ENCODE assay signal across 8 mouse cellular contexts in the genomic region with DNA sequence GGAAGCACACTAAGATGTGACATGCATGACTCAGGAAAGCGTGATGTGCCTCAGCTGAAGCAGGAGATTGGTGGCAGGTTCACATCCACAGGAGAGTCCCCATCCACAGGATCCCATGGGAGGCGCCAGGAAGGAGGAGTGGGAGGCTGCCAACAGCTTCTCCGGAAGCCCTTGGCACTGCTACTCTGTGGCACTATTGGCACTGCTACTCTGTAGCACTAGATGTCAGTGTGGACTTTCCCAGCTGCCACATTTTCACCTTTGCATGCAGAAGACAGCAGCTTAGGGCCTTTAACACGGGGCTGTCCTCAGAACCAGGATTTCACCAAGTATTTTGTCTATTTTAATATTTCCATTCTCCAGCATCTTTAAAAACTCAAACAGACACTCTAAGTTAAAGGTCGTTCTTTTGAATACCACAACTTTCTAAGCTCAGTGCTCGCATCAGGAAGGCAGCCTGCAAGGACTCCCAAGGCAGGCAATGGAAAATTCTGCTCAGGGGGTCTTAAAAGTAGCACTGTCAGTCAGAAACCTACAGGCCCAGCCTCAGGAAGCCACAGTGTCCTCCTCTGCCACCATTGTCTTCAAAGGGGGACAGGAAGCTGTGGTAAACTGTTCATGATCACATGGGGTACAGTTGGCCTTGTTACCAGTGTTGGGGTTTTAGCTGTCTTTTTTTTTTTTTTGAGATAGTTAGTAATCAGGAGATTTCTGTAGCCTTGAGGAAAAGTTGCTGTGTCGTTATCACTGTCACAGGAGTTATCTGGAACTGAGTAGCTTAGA. TPM values are rescaled to one million over a fixed set of nuclear protein-coding genes. Genes with fewer than 3 reads are reported as not detected.
DNase-seq lines count a peak whose midpoint lies in the region; ATAC-seq and TF ChIP-seq lines count a peak whose summit lies in the region.

No protein-coding gene starts in this region.

- H3K9me3 ChIP-seq in liver, embryonic 11.5 days (ENCODE audit: control insufficient read depth, low read length) = no peaks in the 10 kb centered on the region
- no peaks in the 10 kb centered on the region for H3K9me3 ChIP-seq in liver, embryonic 12.5 days (replicated peaks)
- H3K9me3 ChIP-seq in intestine, embryonic 14.5 days (ENCODE audit: control insufficient read depth, low read length) = no peaks in the 10 kb centered on the region
- H3K9me3 ChIP-seq in stomach, postnatal 0 days (ENCODE audit: control insufficient read depth, low read length) = no peaks in the 10 kb centered on the region

- no peak overlapping the region for H3K4me2 ChIP-seq in liver, embryonic 11.5 days
- H3K4me2 ChIP-seq in liver, embryonic 12.5 days = no peak overlapping the region
- no peak overlapping the region for H3K4me2 ChIP-seq in intestine, embryonic 14.5 days (ENCODE audit: low read length)
- no peak overlapping the region for H3K4me2 ChIP-seq in stomach, postnatal 0 days (replicated peaks; ENCODE audit: low read depth)

- no peaks in the 10 kb centered on the region for H3K27me3 ChIP-seq in liver, embryonic 11.5 days (replicated peaks; ENCODE audit: control insufficient read depth, insufficient read depth, low read length)
- H3K27me3 ChIP-seq in liver, embryonic 12.5 days (replicated peaks) = no peaks in the 10 kb centered on the region
- H3K27me3 ChIP-seq in Patski = no peaks in the 10 kb centered on the region
- no peaks in the 10 kb centered on the region for H3K27me3 ChIP-seq in intestine, embryonic 14.5 days (replicated peaks; ENCODE audit: control insufficient read depth, insufficient read depth, low read length)
- no peaks in the 10 kb centered on the region for H3K27me3 ChIP-seq in stomach, postnatal 0 days (ENCODE audit: control insufficient read depth, insufficient read depth, low read length)

- H3K4me3 ChIP-seq in liver, embryonic 11.5 days (ENCODE audit: low read depth, low read length) = no peak overlapping the region
- H3K4me3 ChIP-seq in liver, embryonic 12.5 days = no peak overlapping the region
- no peak overlapping the region for H3K4me3 ChIP-seq in intestine, embryonic 14.5 days (ENCODE audit: low read depth, low read length)
- H3K4me3 ChIP-seq in stomach, postnatal 0 days (ENCODE audit: low read depth, low read length) = no peak overlapping the region

- CTCF ChIA-PET in Patski (lab: Charles Lee) = interaction anchor here (0.7 to 4.3 kb wide), 8 partner anchors 12 to 358 kb away, joined by 3 to 28 read pairs (median 4); a partner anchor contains a TSS

- H3K9ac ChIP-seq in liver, embryonic 11.5 days (ENCODE audit: low read depth, low read length) = no peak overlapping the region
- no peak overlapping the region for H3K9ac ChIP-seq in liver, embryonic 12.5 days
- H3K9ac ChIP-seq in intestine, embryonic 14.5 days (ENCODE audit: low read length) = no peak overlapping the region
- H3K9ac ChIP-seq in stomach, postnatal 0 days (ENCODE audit: low read length) = no peak overlapping the region

- in situ Hi-C loops in Patski (cut with MboI; ENCODE audit: low pct_unique_long_range_greater_than_20kb) = loop anchor here (5.0 to 10.0 kb wide), 4 partner anchors 105 to 353 kb away; a partner anchor contains a TSS

- TF ChIP-seq EP300 in stomach, postnatal 0 days (optimal IDR thresholded peaks at IDR 0.05) = no peak

- peak; percentile 30 for DNase-seq in liver, embryonic 11.5 days (ENCODE audit: low spot score)
- DNase-seq in Patski (ENCODE audit: low read depth, low spot score) = no peak
- peak; percentile 75 for DNase-seq in cerebellum, adult 9-11 months
- DNase-seq in intestine, embryonic 14.5 days (ENCODE audit: low spot score) = peak; percentile 53
- DNase-seq in lung, adult 18-20 months = peak; percentile 45 to 54
- DNase-seq in stomach, postnatal 0 days (ENCODE audit: low spot score) = no peak
- DNase-seq in spleen, postnatal 14 days (ENCODE audit: low spot score in 2 of 2) = no peak

- POLR2A ChIA-PET in Patski (lab: Charles Lee) = interaction anchor here (0.6 to 0.7 kb wide), 2 partner anchors 219 to 324 kb away, joined by 3 read pairs; no protein-coding TSS in a partner anchor

- peak; percentile 71 for TF ChIP-seq CTCF in Patski (IDR thresholded peaks at IDR 0.05)
- TF ChIP-seq CTCF in stomach, postnatal 0 days (IDR thresholded peaks at IDR 0.05; ENCODE audit: low read depth) = peak; percentile 73

- H3K27ac ChIP-seq in liver, embryonic 11.5 days (ENCODE audit: low read depth, low read length) = no peak overlapping the region
- H3K27ac ChIP-seq in liver, embryonic 12.5 days = no peak overlapping the region
- H3K27ac ChIP-seq in intestine, embryonic 14.5 days (ENCODE audit: low read depth) = no peak overlapping the region
- H3K27ac ChIP-seq in stomach, postnatal 0 days (replicated peaks) = no peak overlapping the region

- no peaks in the 10 kb centered on the region for H3K36me3 ChIP-seq in liver, embryonic 11.5 days (ENCODE audit: control insufficient read depth, insufficient read depth, low read length)
- H3K36me3 ChIP-seq in liver, embryonic 12.5 days = no peaks in the 10 kb centered on the region
- H3K36me3 ChIP-seq in intestine, embryonic 14.5 days (ENCODE audit: control insufficient read depth, insufficient read depth, low read length) = no peaks in the 10 kb centered on the region
- H3K36me3 ChIP-seq in stomach, postnatal 0 days (ENCODE audit: control insufficient read depth, insufficient read depth, low read length) = no peaks in the 10 kb centered on the region

- 0 out of 2 replicates have a peak, but pooled peaks cover 2% of the 10 kb centered on the region for H3K4me1 ChIP-seq in liver, embryonic 11.5 days (replicated peaks; ENCODE audit: control insufficient read depth, insufficient read depth, low read length)
- H3K4me1 ChIP-seq in liver, embryonic 12.5 days = 0 out of 2 replicates have a peak, but pooled peaks cover 15% of the 10 kb centered on the region
- peaks cover 18% of the 10 kb centered on the region; the same call in 1 of the 2 replicates for H3K4me1 ChIP-seq in intestine, embryonic 14.5 days (replicated peaks; ENCODE audit: control insufficient read depth, insufficient read depth, low read length)
- H3K4me1 ChIP-seq in stomach, postnatal 0 days (replicated peaks; ENCODE audit: control insufficient read depth, insufficient read depth) = peaks cover 5% of the 10 kb centered on the region; the same call in 1 of the 2 replicates

- ATAC-seq in liver, embryonic 11.5 days (replicated peaks; ENCODE audit: low FRiP score) = no peak
- ATAC-seq in liver, embryonic 12.5 days = no peak
- peak; percentile 2 for ATAC-seq in Patski
- ATAC-seq in intestine, embryonic 14.5 days (replicated peaks; ENCODE audit: low FRiP score, low TSS enrichment, low read depth) = no peak
- ATAC-seq in stomach, postnatal 0 days (ENCODE audit: low FRiP score, low TSS enrichment) = no peak

- WGBS in liver, embryonic 11.5 days = 55% methylated on average over 7 of the region's 7 CpGs
- 32% methylated on average over 7 of the region's 7 CpGs for WGBS in liver, embryonic 12.5 days (ENCODE audit: insufficient replicate concordance)
- 67% methylated on average over 7 of the region's 7 CpGs for WGBS in intestine, embryonic 14.5 days
- WGBS in stomach, postnatal 0 days = 60% methylated on average over 7 of the region's 7 CpGs

RNA-seq across cellular contexts. Expression of a gene that starts 7.0 kb away (rescaled TPM):
- 3.9 and 4.1 TPM in 2 replicates for polyA plus RNA-seq in liver, embryonic 11.5 days (2014; fragmentation: Nextera tagmentation; extraction: Ambion mirVana)
- 2.9 and 3.2 TPM in 2 replicates for polyA plus RNA-seq in liver, embryonic 12.5 days (2016; fragmentation: Nextera tagmentation; extraction: Ambion mirVana)
- polyA plus RNA-seq in Patski (2021) = 17.4 TPM
- 5.4 and 6.3 TPM in 2 replicates for polyA plus RNA-seq in intestine, embryonic 14.5 days (2014; fragmentation: Nextera tagmentation; extraction: Ambion mirVana)
- polyA plus RNA-seq in stomach, postnatal 0 days (2015; fragmentation: Nextera tagmentation; extraction: Ambion mirVana) = 4.5 and 5.2 TPM in 2 replicates

Comparison
In these comparisons a context has a peak if more than half of its experiments do, and no peak if none do; other contexts are left out.
1. DNase-seq: peak in liver, embryonic 11.5 days (single experiment), cerebellum, adult 9-11 months (single experiment), intestine, embryonic 14.5 days (single experiment) and lung, adult 18-20 months (2 of 2); none in Patski (single experiment), stomach, postnatal 0 days (single experiment) and spleen, postnatal 14 days (0 of 2).